Mouse (Mus musculus): ENCODE measurements around the gene Haus3.
A peak's percentile ranks its signal among the peaks of the same experiment; 100 is the strongest.

Haus3 gene

GRCm38 (mm10) chr5:34186961-34187391 lies 17.6 kb upstream of the Haus3 start:
- no peak for DNase-seq (ENCODE audit: low spot score in 2 of 2)

DNA sequence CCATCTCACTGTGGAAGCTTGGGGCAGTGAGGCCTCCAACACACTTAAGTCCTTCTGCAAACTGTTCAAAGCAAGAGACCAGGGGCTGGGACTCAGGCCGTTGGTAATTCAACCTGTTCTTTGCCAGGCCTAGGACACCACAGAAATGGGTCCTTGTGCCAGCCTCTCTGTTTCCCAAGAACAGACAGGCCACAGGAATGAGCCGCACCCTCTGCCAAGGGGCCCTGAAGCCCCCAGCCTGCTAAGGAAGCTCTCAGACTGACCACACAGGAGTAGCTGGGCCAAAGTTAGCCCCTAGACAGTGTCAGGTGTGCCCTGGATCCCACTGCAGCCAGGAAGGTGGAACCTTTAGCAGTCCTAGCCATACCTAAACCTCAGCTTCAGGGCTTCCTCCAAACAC lies 17.1 kb upstream of the Haus3 start:
- DNase-seq (ENCODE audit: low spot score in 2 of 2) = no peak

- DNase-seq (ENCODE audit: low spot score in 2 of 2) = no peak
These were observed 16.5 kb upstream of the Haus3 start for GRCm38 (mm10) chr5:34185791-34186190.

- no peak for DNase-seq (ENCODE audit: low spot score in 2 of 2)
These were observed 15.8 kb upstream of the Haus3 start for GRCm38 (mm10) chr5:34185051-34185580.

GRCm38 (mm10) chr5:34183976-34184375 lies 14.6 kb upstream of the Haus3 start:
- DNase-seq (ENCODE audit: low spot score in 2 of 2) = peak in 1 of 2 experiments; percentile 4

DNA sequence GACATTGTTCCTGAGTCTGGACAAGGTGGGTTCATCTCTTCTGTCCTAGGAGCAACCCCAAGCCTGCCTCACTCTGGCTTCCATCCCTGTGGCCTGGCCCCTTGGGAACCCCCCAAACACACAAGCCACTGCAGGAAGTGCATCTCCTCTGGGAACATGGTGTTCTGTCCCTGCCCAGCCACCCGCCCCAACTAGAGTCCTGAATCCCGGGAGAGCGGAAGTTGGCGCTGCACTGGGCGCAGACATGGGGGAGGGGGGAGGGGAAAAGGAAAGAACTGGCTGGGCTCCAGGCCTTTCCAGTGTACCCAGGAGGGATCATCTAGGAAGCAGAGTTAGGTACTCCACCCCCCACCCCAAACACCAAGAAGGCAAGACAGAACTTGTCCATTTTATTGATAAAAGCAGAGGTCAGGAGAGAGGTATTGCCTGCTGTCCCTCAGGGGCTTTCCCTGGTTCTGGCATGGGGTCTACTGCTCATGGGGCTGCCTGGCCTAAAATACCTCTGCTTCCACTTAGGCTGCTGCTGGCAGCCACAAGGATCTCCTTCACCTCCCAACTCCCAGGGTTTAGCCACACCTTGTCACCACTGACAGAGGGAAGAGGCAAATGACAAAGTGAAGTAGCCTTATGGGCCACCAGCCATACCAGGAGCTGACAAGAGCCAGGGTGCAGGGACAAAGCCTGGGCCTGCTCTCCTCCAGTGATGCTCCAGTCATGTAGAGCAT lies 14.0 kb upstream of the Haus3 start:
- DNase-seq (ENCODE audit: low spot score in 2 of 2) = peak; percentile 1 to 7

GRCm38 (mm10) chr5:34182486-34182885 lies 13.2 kb upstream of the Haus3 start:
- peak; percentile 1 to 2 for DNase-seq (ENCODE audit: low spot score in 2 of 2)

DNA sequence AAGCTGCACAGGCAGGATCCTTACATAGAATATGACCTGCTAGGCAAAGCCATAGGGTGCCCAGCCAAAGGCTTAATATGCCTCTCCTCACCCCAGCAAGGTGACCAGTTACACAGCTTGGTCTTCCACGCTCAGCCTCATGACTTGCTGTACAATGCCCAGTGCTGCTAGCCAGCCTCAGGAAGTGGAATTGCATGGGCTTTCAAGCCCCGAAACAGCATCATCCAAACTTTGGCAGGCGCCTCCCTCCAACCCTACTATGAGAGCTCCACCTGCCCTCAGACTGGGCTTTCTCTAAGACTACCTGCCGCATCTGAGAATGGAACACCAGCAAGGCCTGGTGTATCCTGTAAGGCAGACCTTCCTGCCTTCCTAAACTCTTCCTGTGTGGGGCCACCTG lies 8.5 kb upstream of the Haus3 start:
- no peak for DNase-seq (ENCODE audit: low spot score in 2 of 2)

GRCm38 (mm10) chr5:34177091-34177490 lies 7.8 kb upstream of the Haus3 start:
- DNase-seq (ENCODE audit: low spot score in 2 of 2) = no peak

DNA sequence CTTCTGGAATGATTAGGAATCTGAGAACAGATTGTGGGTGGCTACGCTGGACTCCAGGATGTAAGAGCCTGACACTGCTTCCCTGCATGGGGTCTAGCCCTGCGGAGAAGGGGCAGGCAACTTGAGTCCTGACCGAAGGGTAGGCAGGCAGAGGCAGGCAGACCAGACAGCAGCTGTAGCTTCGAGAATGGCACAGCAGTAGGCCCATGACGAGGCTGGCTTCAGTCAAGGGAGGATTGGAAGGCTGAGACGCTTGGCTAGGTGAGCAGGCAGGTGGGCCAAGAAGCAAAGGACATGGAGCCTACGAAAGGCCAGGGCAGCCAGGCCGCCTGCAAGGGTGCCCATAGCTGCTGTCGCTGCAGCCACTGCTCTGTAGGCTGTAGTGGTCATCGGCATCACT lies 7.4 kb upstream of the Haus3 start:
- DNase-seq (ENCODE audit: low spot score in 2 of 2) = no peak

DNA sequence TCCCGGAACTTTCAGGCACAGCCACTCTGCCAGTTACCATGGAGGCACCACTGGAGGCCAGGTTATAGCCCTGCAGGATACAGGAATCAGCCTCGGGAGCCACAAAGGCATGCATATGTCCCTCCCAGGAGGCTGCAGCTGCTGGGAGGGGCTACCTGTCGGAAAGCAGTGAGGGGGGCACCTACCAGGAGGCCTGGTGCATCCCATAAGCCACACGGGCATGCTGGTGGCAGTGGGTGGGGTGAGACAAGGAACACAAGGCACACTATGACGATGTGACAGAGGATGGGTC lies 6.0 kb upstream of the Haus3 start:
- no peak for DNase-seq (ENCODE audit: low spot score in 2 of 2)

DNA sequence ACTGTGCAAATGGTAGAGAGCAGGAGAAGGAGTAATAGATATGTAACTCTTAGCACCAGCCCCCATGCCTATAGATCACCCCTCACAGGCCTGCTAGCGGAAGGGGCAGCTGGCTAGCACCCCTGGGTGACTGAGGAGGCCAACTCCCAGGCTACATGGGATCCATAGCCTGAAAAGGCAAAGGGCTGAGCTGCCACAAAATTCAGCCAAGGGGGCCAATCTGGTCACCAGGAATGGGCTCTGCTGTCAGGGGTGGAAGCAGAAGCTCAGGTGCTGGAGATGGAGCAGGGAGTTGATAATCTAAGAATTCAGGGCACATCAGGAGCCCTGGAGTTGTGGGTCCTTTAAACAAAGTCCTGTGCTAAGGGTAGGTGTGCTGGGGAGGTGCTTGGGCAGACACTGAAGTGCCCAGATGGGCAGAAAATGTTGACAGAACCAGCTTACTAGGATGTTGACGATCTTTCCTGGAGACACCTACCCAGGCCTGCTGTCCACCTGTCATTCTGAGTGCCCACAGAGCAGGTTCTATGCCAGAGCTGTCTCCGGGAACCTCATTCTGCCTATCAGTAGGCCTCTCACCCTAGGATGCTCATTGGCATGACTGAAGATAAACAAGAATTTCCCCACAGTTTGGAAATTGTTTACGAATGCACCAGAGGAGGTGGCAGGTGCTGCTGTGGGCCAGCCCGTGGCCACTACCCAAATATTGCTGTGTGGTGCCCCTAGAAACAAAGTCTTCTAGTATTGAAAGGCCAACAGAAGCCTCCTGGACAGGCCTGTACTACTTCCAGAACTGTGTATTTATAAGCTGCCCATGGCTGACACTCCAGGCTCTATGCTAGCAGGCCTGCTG lies 5.4 kb upstream of the Haus3 start:
- DNase-seq (ENCODE audit: low spot score in 2 of 2) = no peak

DNA sequence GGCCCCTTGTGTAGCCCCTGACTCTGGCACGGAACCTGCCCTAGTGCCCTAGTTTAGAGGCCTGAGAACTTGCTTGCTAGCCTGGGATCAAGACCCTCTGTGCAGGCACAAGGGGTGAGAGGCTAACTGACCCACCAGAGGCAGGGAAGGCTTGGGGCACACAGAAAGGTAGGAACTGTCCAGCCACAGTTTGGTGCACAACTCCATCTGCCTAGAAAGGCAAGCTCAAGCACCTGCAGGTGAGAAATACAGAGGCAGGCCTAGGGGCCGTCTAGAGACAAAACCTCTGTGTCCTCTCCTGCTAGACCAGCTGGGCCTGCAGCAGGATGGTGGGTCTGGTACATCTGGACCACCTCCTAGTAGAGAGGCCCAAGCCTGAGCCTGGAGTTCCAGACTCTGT lies 4.7 kb upstream of the Haus3 start:
- DNase-seq (ENCODE audit: low spot score in 2 of 2) = no peak

DNA sequence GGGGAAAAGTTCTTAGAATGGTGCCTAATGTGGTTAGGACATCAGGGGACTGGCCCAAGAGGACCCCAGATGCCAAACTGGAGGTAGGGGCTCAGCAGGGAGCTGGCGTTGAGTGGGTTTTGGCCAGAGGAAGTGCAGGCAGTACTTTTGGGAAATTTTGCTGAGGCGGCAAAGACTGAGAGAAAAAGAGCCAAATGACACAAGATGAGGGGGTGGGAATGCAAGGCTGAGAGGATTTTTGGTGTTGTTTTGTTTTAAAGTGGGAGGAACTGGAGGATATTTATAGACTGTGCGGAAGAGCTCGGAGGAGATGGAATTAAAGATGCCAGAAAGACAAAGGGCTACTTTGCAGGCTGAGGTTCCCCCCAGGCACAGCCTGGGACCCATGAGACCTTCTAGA lies 1.4 kb upstream of the Haus3 start:
- DNase-seq (ENCODE audit: low spot score in 2 of 2) = peak in 1 of 2 experiments; percentile 40

DNA sequence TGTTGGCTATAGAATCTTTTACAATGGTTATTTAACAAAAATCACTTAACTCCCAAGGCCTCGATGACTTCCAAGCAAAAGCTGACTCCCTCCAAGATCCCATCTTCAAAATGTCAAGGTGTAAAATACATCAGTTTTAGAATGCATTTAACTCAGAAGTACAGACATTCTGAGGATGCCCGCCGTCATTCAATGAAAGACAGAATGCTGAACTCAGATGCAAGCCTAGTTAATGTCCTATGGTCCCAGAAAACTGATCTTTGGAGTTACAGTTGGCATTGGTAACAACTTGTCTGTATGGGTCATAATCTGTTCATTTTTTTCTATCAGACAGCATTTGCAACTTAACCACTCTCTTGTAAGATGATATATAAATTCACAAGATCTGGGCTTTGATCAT lies 627 bp upstream of the Haus3 start:
- no peak for DNase-seq (ENCODE audit: low spot score in 2 of 2)

- no peak for DNase-seq (ENCODE audit: low spot score in 2 of 2)
These were observed 1.5 kb downstream of the Haus3 start for GRCm38 (mm10) chr5:34167857-34168256.

DNA sequence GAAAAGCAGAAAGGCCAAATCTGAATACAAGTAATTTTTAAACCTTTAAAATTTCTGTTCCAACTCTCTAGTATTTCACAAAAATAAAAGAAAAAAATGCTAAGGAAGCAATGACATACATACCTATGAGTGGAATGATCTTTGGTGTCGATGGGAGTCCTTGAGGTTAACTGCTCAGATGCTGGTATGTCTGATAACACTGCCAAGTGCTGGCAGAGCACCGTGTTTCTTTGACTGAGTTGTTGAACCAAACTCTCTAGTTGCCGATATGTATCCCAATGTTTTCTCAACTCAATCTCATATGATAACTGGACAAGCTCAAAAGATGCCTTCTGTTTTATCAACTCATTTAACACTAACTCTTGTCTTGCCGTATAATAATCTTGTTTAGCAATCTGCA lies 3.5 kb downstream of the Haus3 start:
- DNase-seq (ENCODE audit: low spot score in 2 of 2) = no peak

- no peak for DNase-seq (ENCODE audit: low spot score in 2 of 2)
These were observed 20.9 kb downstream of the Haus3 start for GRCm38 (mm10) chr5:34148476-34148875.

DNA sequence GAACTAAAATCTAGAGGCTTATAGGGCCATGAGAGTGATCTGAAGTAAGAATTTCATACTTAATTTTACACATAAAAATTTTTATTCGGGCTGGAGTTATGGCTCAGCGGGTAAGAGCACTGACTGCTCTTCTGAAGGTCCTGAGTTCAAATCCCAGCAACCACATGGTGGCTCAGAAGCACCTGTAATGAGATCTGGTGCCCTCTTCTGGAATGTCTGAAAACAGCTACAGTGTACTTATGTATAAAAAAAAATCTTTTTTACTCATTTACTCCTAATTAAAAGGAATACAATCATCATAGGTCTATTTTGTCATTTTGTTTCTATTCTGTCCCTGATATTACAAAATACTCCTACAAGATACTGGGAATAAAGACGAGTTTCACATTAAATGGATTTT lies 21.8 kb downstream of the Haus3 start:
- DNase-seq (ENCODE audit: low spot score in 2 of 2) = no peak

GRCm38 (mm10) chr5:34139751-34140150 lies 29.6 kb downstream of the Haus3 start:
- DNase-seq (ENCODE audit: low spot score in 2 of 2) = peak; percentile 36 to 40

DNA sequence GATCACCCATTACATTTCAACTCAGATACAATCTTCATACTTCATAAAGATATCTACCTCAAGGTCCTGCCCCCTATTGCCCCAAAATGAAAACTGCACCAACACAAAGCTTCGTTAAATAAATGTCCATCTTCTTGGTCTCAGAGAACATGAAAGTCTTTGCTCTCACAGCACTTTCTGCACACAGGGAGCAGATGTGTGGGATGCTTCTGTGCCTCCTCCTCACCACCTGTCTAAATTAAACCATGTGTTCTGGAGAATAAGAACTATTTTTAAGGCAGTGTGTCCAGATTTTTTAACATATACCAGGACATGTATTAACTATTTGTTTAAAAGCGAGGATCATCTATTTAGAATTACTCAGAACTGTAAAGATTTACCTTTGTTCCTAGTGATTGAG lies 36.6 kb downstream of the Haus3 start:
- peak; percentile 8 for DNase-seq (ENCODE audit: low spot score in 2 of 2)

GRCm38 (mm10) chr5:34124131-34124530 lies 45.2 kb downstream of the Haus3 start:
- no peak for DNase-seq (ENCODE audit: low spot score in 2 of 2)

Measured in right cerebral cortex, adult 2 months (tissue).